Mouse (Mus musculus) bone marrow, adult 2 months (tissue): ENCODE results near the gene Klhl25. TPM values are rescaled to one million over a fixed set of nuclear protein-coding genes. Genes with fewer than 3 reads are reported as not detected.
"Not testable (repeated sequence)": the region's sequence is repeated elsewhere in the genome, so short reads cannot be mapped to it uniquely, and the experiment has no call there.

Experiments used
- H3K27ac ChIP-seq: fragments of 200-500 bp; 2 replicates; pipeline ENCODE4 v1.5.1; 2012; ENCODE audit warnings: low read depth, mild to moderate bottlenecking, control low read depth, inconsistent platforms, low read length; ENCODE audit not compliant: control insufficient read depth, poor library complexity, insufficient read depth
- H3K4me1 ChIP-seq: fragments of 200-500 bp; 2 replicates; pipeline ENCODE4 v1.6.1; 2011; ENCODE audit warnings: low read length; ENCODE audit not compliant: control insufficient read depth, insufficient read depth
- H3K4me3 ChIP-seq: fragments of 200-500 bp; replicated peaks from 2 replicates; pipeline ENCODE3; 2011; ENCODE audit warnings: mild to moderate bottlenecking, low read depth, low read length, control low read depth; ENCODE audit not compliant: control insufficient read depth
- CTCF ChIP-seq: fragments of 200-500 bp; IDR thresholded peaks from 2 replicates; pipeline ENCODE4 v1.5.1; 2011; ENCODE audit warnings: low read length, control low read depth; ENCODE audit not compliant: control insufficient read depth, insufficient read depth
- POLR2A ChIP-seq: fragments of 200-500 bp; IDR thresholded peaks from 2 replicates; pipeline ENCODE4 v1.6.1; 2011; ENCODE audit warnings: low read depth, mild to moderate bottlenecking, control low read depth, low read length, borderline replicate concordance; ENCODE audit not compliant: control insufficient read depth
- WGBS: fragments of 180-500 bp; shearing (Covaris S2); methylation state at CpG from one replicate; pipeline ENCODE4 v1.1.7; 2018; 5-methylcytosine and 5-hydroxymethylcytosine counted together
- polyA plus RNA-seq: library from polyadenylated mRNA; stranded (reverse); fragments of >200 nt; gene quantifications from 2 replicates; pipeline ENCODE4 v1.2.4, GENCODE M21; 2011; ENCODE audit warnings: low replicate concordance; ENCODE audit not compliant: missing spikeins, insufficient read depth, insufficient read length

Gene Klhl25
- polyA plus RNA-seq, 1 experiment: 24.2 TPM

GRCm38 (mm10) chr7:75852363-75852762 is 4.3 kb downstream of the Klhl25 start:
- 81% methylated on average over 4 of the region's 4 CpGs for WGBS
- Histone ChIP-seq H3K4me3 (no peak overlapping the region), H3K27ac (no peak overlapping the region), H3K4me1 (peaks cover 1% of the 10 kb centered on the region)
- TF ChIP-seq CTCF (no peak), POLR2A (no peak)

GRCm38 (mm10) chr7:75853171-75853830 is 5.2 kb downstream of the Klhl25 start:
- Histone ChIP-seq H3K4me1 (peaks cover 1% of the 10 kb centered on the region), H3K4me3 (no peak overlapping the region), H3K27ac (no peak overlapping the region)
- TF ChIP-seq CTCF: no peak
- no peak for TF ChIP-seq POLR2A
- WGBS: 86% methylated on average over 8 of the region's 8 CpGs

- peaks cover 1% of the 10 kb centered on the region for H3K4me1 ChIP-seq
- 76% methylated on average over 6 of the region's 6 CpGs for WGBS
- H3K4me3 ChIP-seq: no peak overlapping the region
- H3K27ac ChIP-seq: peak overlapping the region; percentile 36; the same call in 1 of the 2 replicates
- no peak for TF ChIP-seq CTCF
- no peak for TF ChIP-seq POLR2A
Measured at GRCm38 (mm10) chr7:75854231-75854925, 6.3 kb downstream of the Klhl25 start.

- WGBS: 27% methylated on average over 6 of the region's 6 CpGs
- TF ChIP-seq CTCF: no peak
- no peak for TF ChIP-seq POLR2A
- peaks cover 3% of the 10 kb centered on the region for H3K4me1 ChIP-seq
Measured at GRCm38 (mm10) chr7:75855028-75855427, 6.9 kb downstream of the Klhl25 start.

GRCm38 (mm10) chr7:75856259-75856658 is 8.1 kb downstream of the Klhl25 start:
- Histone ChIP-seq H3K4me3 (no peak overlapping the region), H3K27ac (no peak overlapping the region), H3K4me1 (peaks cover 4% of the 10 kb centered on the region)
- TF ChIP-seq CTCF (no peak), POLR2A (no peak)
- WGBS: 92% methylated on average over 11 of the region's 11 CpGs

More at GRCm38 (mm10) chr7:75855028-75855427, 6.9 kb downstream of the Klhl25 start:
- Histone ChIP-seq H3K27ac (peak overlapping the region; percentile 36; the same call in 1 of the 2 replicates), H3K4me3 (no peak overlapping the region)

GRCm38 (mm10) chr7:75859771-75860196 is 11.7 kb downstream of the Klhl25 start:
- WGBS: 57% methylated on average over 9 of the region's 9 CpGs
- Histone ChIP-seq H3K4me3 (peak overlapping the region; percentile 29), H3K4me1 (peaks cover 4% of the 10 kb centered on the region), H3K27ac (peak overlapping the region; percentile 85)
- TF ChIP-seq CTCF: peak; percentile 18; the same call in 1 of the 2 replicates
- TF ChIP-seq POLR2A: peak; percentile 17; the same call in 1 of the 2 replicates

- H3K4me1 ChIP-seq, H3K4me3 ChIP-seq: not testable (repeated sequence)
- peak overlapping the region; percentile 23; the same call in 1 of the 2 replicates for H3K27ac ChIP-seq
- 63% methylated on average over 7 of the region's 7 CpGs for WGBS
Measured at GRCm38 (mm10) chr7:75861638-75862426, 13.7 kb downstream of the Klhl25 start.

- H3K4me1 ChIP-seq, H3K4me3 ChIP-seq: not testable (repeated sequence)
- peak overlapping the region; percentile 23; the same call in 1 of the 2 replicates for H3K27ac ChIP-seq
- WGBS: 75% methylated on average over 6 of the region's 6 CpGs
Measured at GRCm38 (mm10) chr7:75862427-75862781, 14.3 kb downstream of the Klhl25 start.

- peak overlapping the region; percentile 5; the same call in 1 of the 2 replicates for H3K27ac ChIP-seq
- H3K4me1 ChIP-seq, H3K4me3 ChIP-seq: not testable (repeated sequence)
- WGBS: 78% methylated on average over 5 of the region's 5 CpGs
Measured at GRCm38 (mm10) chr7:75863248-75863911, 15.3 kb downstream of the Klhl25 start.
